Mouse (Mus musculus) ES-Bruce4 (cell line): Measurements from ENCODE around the gene Hopx.

Source experiments
- CTCF ChIP-seq: IDR thresholded peaks from one replicate; pipeline ENCODE4 v1.8.1; 2011; ENCODE audit warnings: low read depth, low read length
- EP300 ChIP-seq: IDR thresholded peaks from 2 replicates; pipeline ENCODE4 v1.6.1; 2011; ENCODE audit warnings: low read depth, low read length; ENCODE audit not compliant: insufficient read depth
- POLR2A ChIP-seq: IDR thresholded peaks from one replicate; pipeline ENCODE4 v1.8.1; 2011; ENCODE audit warnings: low read length; ENCODE audit not compliant: insufficient read depth

DNA sequence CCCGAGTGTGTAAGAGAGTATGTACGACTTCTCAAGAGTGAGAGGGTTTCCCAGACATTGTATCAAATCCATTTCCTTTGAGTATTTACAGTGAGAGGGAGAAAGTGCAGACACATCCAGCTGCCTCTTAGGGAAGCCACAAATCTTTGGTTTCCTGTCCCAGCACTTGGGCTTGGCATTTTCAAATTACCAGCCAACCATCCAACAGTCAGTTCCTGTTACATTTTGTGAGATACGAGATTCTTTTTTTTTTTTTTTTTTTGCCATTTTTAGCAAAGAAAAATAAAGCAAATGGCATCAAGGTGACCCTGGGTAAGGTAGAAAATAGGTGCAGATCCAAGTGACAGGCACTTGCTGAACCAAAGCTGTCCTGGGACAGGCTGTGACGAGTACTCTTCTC is 9.2 kb upstream of the Hopx start:
- TF ChIP-seq POLR2A (no peak), CTCF (no peak), EP300 (no peak)
